Mouse (Mus musculus): Measurements from ENCODE around the gene Timp1.

DNA sequence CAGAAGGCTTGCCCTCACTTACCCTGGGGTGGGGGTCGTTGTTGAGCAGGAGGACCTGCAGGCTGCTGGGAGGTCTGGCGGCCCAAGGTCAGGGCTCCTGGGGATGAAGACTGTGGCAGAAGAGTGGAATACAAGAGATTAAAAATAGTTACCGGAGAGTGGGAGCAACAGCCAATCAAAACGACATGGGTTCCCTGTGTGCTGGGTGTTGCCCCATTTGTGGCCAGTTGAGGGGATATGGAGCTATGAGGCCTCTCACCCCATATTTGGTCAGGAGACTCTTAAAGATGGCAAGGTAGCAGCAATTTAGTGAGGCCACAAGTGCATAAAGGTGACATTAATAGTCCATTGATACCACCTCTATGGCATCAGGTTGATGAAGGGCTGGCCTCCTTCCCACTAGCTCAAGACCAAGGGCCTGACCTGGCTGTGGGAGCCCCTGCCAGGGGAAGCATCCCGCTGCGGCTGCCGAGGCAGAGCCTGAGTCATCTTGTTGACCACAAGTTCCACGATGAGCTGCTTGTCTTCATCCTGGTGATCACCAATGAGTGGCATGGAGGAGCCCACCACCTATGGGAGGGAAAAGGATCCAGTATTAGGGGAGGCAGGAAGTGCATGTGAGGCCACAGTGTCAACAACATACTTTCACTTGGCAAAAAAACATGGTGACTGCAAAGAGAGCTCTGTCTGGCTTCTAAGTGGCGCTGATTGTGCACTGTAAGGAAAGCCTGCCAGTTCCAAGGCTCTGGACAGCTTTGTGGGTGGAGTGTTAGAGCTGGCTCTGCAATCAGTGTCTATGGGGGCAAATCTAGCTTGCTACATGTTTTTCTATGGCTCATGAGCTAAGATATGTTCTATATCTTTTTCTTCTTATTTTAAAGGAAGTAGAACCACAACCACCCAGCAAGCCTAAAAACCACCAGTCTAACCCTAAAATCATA is 6.5 kb upstream of the Timp1 start:
- no peak for TF ChIP-seq CTCF (IDR thresholded peaks at IDR 0.05; ENCODE audit: low read depth)
- TF ChIP-seq EP300 (IDR thresholded peaks at IDR 0.05; ENCODE audit: low read depth): no peak

Data from liver, embryonic 14.5 days (tissue).